23 mouse cellular contexts compared by ENCODE assay signal in the genomic region with DNA sequence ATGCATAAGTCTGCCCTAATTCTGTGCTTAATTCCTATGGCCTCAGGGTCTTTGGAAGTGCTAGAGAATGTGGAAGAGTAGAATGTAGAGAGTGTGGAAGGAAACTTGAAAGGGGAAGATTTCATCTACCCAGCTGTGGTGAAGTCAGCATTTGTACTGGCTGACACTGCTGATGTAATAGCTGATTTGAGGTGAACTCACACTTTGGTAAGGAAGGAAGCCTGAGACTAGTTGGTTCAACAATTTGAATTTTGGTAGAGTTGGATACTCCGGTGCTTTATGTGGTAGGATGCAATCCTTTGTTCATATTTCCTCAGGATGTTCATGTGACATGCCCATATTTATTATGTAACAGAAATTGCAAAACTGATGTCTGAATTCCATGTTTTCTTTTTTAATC. TPM values are rescaled to one million over a fixed set of nuclear protein-coding genes. Genes with fewer than 3 reads are reported as not detected.
"Had no signal": no experiment of that assay in that cellular context is flagged by ENCODE, and none has a peak within 500 bp of the region (broad histone marks: within the 10 kb centered on the region; RNA-seq: fewer than 3 reads in every experiment).

No protein-coding gene starts in this region.

- H3K27ac ChIP-seq: liver, embryonic 15.5 days; lung, embryonic 15.5 days; macrophage; midbrain, embryonic 13.5 days; midbrain, embryonic 15.5 days; neural tube, embryonic 12.5 days had no signal

- H3K36me3 ChIP-seq: liver, embryonic 15.5 days; lung, embryonic 15.5 days; midbrain, embryonic 13.5 days; midbrain, embryonic 15.5 days; neural tube, embryonic 12.5 days had no signal

- H3K9me3 ChIP-seq: liver, embryonic 15.5 days; lung, embryonic 15.5 days; megakaryocyte, embryonic 14.5 days; midbrain, embryonic 13.5 days; midbrain, embryonic 15.5 days; neural tube, embryonic 12.5 days had no signal

- DNase-seq: liver, postnatal 0 days; lung, adult 2 months; lung, postnatal 14 days; lung, postnatal 36 days; right cerebral cortex, postnatal 14 days; spleen, adult 18-20 months; thymus, adult 18-20 months; thymus, postnatal 25 days had no signal

- H3K4me3 ChIP-seq: liver, embryonic 15.5 days; lung, embryonic 15.5 days; megakaryocyte, embryonic 14.5 days; midbrain, embryonic 13.5 days; midbrain, embryonic 15.5 days; neural tube, embryonic 12.5 days had no signal

- H3K4me1 ChIP-seq: liver, embryonic 15.5 days; lung, embryonic 15.5 days; megakaryocyte, embryonic 14.5 days; midbrain, embryonic 13.5 days; midbrain, embryonic 15.5 days; neural tube, embryonic 12.5 days had no signal

- H3K4me2 ChIP-seq: liver, embryonic 15.5 days; lung, embryonic 15.5 days; midbrain, embryonic 11.5 days; midbrain, embryonic 13.5 days; midbrain, embryonic 15.5 days; neural tube, embryonic 12.5 days had no signal

- H3K9ac ChIP-seq: liver, embryonic 15.5 days; liver, postnatal 0 days; lung, embryonic 15.5 days; midbrain, embryonic 13.5 days; midbrain, embryonic 15.5 days; neural tube, embryonic 12.5 days had no signal

- H3K27me3 ChIP-seq: liver, embryonic 15.5 days; lung, embryonic 15.5 days; midbrain, embryonic 13.5 days; midbrain, embryonic 15.5 days; neural tube, embryonic 12.5 days had no signal

- ATAC-seq: liver, postnatal 0 days; lung, postnatal 0 days; midbrain, embryonic 13.5 days; midbrain, embryonic 15.5 days had no signal

RNA-seq across cellular contexts. Expression of a gene that starts 36.5 kb away (rescaled TPM):
- total RNA-seq: midbrain, postnatal 0 days; monocyte, adult 5-6 weeks; neutrophil, adult 5-6 weeks had no signal
- polyA plus RNA-seq: liver, embryonic 15.5 days; liver, postnatal 0 days; lung, adult 2 months; lung, embryonic 15.5 days; lung, postnatal 0 days; macrophage; midbrain, embryonic 11.5 days; midbrain, embryonic 13.5 days; midbrain, embryonic 15.5 days; neural tube, embryonic 12.5 days; neural tube, embryonic 14.5 days; stomach, embryonic 14.5 days; stomach, embryonic 16.5 days had no signal

RNA-seq across cellular contexts. Expression of a gene that starts 49.3 kb away (rescaled TPM):
- total RNA-seq: midbrain, postnatal 0 days had no signal
- polyA plus RNA-seq: liver, embryonic 15.5 days; liver, postnatal 0 days; lung, postnatal 0 days; macrophage had no signal
